Comparison of ENCODE assay signal across 15 mouse cellular contexts in the genomic region with DNA sequence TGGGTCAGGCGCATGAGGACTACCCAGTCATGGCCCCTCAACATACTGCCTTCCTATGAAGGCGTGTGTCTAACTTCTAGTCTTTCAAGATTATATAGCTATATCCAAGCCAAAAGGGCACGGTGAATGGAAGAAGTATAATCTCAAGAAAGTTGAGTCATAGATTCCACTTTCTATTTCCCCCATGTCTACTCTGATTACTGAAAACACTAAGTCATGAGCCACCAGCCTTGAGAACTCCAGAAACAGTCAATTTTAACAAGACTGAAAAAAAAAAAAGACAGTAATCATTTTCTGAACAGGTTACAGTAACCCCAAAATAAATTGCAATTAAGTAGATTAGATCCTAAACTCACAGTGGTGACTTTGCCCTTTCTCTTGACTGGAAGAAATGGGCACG.
"Had no signal": no experiment of that assay in that cellular context is flagged by ENCODE, and none has a peak within 500 bp of the region (broad histone marks: within the 10 kb centered on the region; RNA-seq: fewer than 3 reads in every experiment).

No protein-coding gene starts in this region.

- H3K9ac ChIP-seq: neural tube, embryonic 13.5 days; neural tube, embryonic 15.5 days; stomach, embryonic 15.5 days had no signal

- DNase-seq: right cerebral cortex, adult 18-20 months; right cerebral cortex, postnatal 14 days; right cerebral cortex, postnatal 25 days; right cerebral cortex, postnatal 4 days; spleen, adult 18-20 months; thymus, adult 18-20 months; thymus, adult 2 months; thymus, postnatal 14 days; thymus, postnatal 25 days; thymus, postnatal 36 days; thymus, postnatal 4 days had no signal

- H3K9me3 ChIP-seq: neural tube, embryonic 13.5 days; neural tube, embryonic 15.5 days; stomach, embryonic 15.5 days had no signal

- H3K4me3 ChIP-seq: neural tube, embryonic 13.5 days; neural tube, embryonic 15.5 days; stomach, embryonic 15.5 days had no signal

- H3K4me1 ChIP-seq: neural tube, embryonic 13.5 days; neural tube, embryonic 15.5 days; stomach, embryonic 15.5 days had no signal

- H3K4me2 ChIP-seq: neural tube, embryonic 13.5 days; neural tube, embryonic 15.5 days; stomach, embryonic 15.5 days had no signal

- H3K27ac ChIP-seq: neural tube, embryonic 13.5 days; neural tube, embryonic 15.5 days; stomach, embryonic 15.5 days; stomach, postnatal 0 days had no signal

- H3K36me3 ChIP-seq: neural tube, embryonic 13.5 days; neural tube, embryonic 15.5 days; stomach, embryonic 15.5 days had no signal

- H3K27me3 ChIP-seq: neural tube, embryonic 13.5 days; neural tube, embryonic 15.5 days; stomach, embryonic 15.5 days had no signal
